7 mouse cellular contexts compared by ENCODE assay signal in genomic region chr2:144009551-144010281, GRCm38 (mm10). TPM values are rescaled to one million over a fixed set of nuclear protein-coding genes. Genes with fewer than 3 reads are reported as not detected.
DNase-seq lines count a peak whose midpoint lies in the region; ATAC-seq and TF ChIP-seq lines count a peak whose summit lies in the region.

No protein-coding gene starts in this region.

- H3K4me1 ChIP-seq in CH12.LX (ENCODE audit: control insufficient read depth in 1 of 2, insufficient read depth in 2 of 2): peaks cover 5 to 47% of the 10 kb centered on the region in 2 experiments; a peak in 2 of 4 replicates
- H3K4me1 ChIP-seq in heart, embryonic 13.5 days: peaks cover 53% of the 10 kb centered on the region
- H3K4me1 ChIP-seq in kidney, embryonic 15.5 days: peaks cover 57% of the 10 kb centered on the region
- H3K4me1 ChIP-seq in lung, postnatal 0 days (ENCODE audit: insufficient read depth, low read depth, low read length): peaks cover 20% of the 10 kb centered on the region; the same call in 1 of the 2 replicates

- peaks cover 24% of the 10 kb centered on the region for H3K79me2 ChIP-seq in CH12.LX (replicated peaks; ENCODE audit: control insufficient read depth, extremely low read depth, insufficient read depth, poor library complexity, severe bottlenecking)

- H3K4me2 ChIP-seq in CH12.LX (ENCODE audit: insufficient read depth, low read depth, poor library complexity, severe bottlenecking): peak overlapping the region; percentile 52
- H3K4me2 ChIP-seq in heart, embryonic 13.5 days: peak overlapping the region; percentile 82
- H3K4me2 ChIP-seq in kidney, embryonic 15.5 days: peak overlapping the region; percentile 65
- H3K4me2 ChIP-seq in lung, postnatal 0 days (replicated peaks; ENCODE audit: low read depth, low read length): peak overlapping the region; percentile 65

- WGBS in heart, embryonic 13.5 days: 2% methylated on average over 30 of the region's 30 CpGs
- 1% methylated on average over 29 of the region's 30 CpGs for WGBS in kidney, embryonic 15.5 days
- WGBS in lung, postnatal 0 days: under 1% methylated on average over 30 of the region's 30 CpGs

- in situ Hi-C loops in CH12.LX (cut with MboI; ENCODE audit: low pct_ligation_motif_present, low pct_unique_long_range_greater_than_20kb, low sequenced_read_pairs): loop anchor here (10.0 kb wide), 2 partner anchors 105 to 205 kb away; no protein-coding TSS in a partner anchor

- peaks cover 0 to 31% of the 10 kb centered on the region in 2 experiments for H3K36me3 ChIP-seq in CH12.LX (replicated peaks in 1 of 2; ENCODE audit: control insufficient read depth in 1 of 2, insufficient read depth in 1 of 2, low read length in 1 of 2)
- H3K36me3 ChIP-seq in heart, embryonic 13.5 days: peaks cover 17% of the 10 kb centered on the region
- 0 out of 2 replicates have a peak, but pooled peaks cover 10% of the 10 kb centered on the region for H3K36me3 ChIP-seq in kidney, embryonic 15.5 days
- H3K36me3 ChIP-seq in lung, postnatal 0 days (ENCODE audit: insufficient read depth, low read length): no peaks in the 10 kb centered on the region

- ATAC-seq in heart, embryonic 13.5 days (ENCODE audit: extremely low read depth, insufficient number of reproducible peaks, low FRiP score, low TSS enrichment): no peak
- ATAC-seq in kidney, embryonic 15.5 days (replicated peaks; ENCODE audit: low FRiP score): peak; percentile 17
- peak; percentile 0; the same call in 1 of the 2 replicates for ATAC-seq in lung, postnatal 0 days

- dilution Hi-C loops in CH12.LX (cut with MboI; ENCODE audit: extremely low pct_ligation_motif_present, extremely low pct_unique_long_range_greater_than_20kb, low sequenced_read_pairs): no loop called here

- H3K27ac ChIP-seq in CH12.LX (ENCODE audit: insufficient read depth, low read depth): peak overlapping the region; percentile 86
- H3K27ac ChIP-seq in heart, embryonic 13.5 days (replicated peaks): peak overlapping the region; percentile 97
- H3K27ac ChIP-seq in kidney, embryonic 15.5 days: peak overlapping the region; percentile 97
- peak overlapping the region; percentile 98 for H3K27ac ChIP-seq in lung, postnatal 0 days (ENCODE audit: low read length)

- TF ChIP-seq EP300 in CH12.LX (IDR thresholded peaks at IDR 0.05; ENCODE audit: low read length): no peak
- TF ChIP-seq EP300 in lung, postnatal 0 days (IDR thresholded peaks at IDR 0.05): peak; percentile 71; the same call in 1 of the 2 replicates

- no peaks in the 10 kb centered on the region for H3K9me3 ChIP-seq in CH12.LX (replicated peaks; ENCODE audit: low read length)
- no peaks in the 10 kb centered on the region for H3K9me3 ChIP-seq in heart, embryonic 13.5 days
- no peaks in the 10 kb centered on the region for H3K9me3 ChIP-seq in kidney, embryonic 15.5 days (replicated peaks)
- no peaks in the 10 kb centered on the region for H3K9me3 ChIP-seq in lung, postnatal 0 days (ENCODE audit: low read length)

- no peak for TF ChIP-seq CTCF in CH12.LX (conservative IDR thresholded peaks at IDR 0.05 in 1 of 2, IDR thresholded peaks at IDR 0.05 in 1 of 2; ENCODE audit: low read depth in 2 of 2, low read length in 2 of 2)
- TF ChIP-seq CTCF in lung, postnatal 0 days (IDR thresholded peaks at IDR 0.05): no peak

- H3K9ac ChIP-seq in CH12.LX (ENCODE audit: insufficient read depth, low read depth): peak overlapping the region; percentile 84
- H3K9ac ChIP-seq in heart, embryonic 13.5 days: peak overlapping the region; percentile 98
- H3K9ac ChIP-seq in kidney, embryonic 15.5 days: peak overlapping the region; percentile 92
- H3K9ac ChIP-seq in lung, postnatal 0 days (replicated peaks; ENCODE audit: low read depth): peak overlapping the region; percentile 84

- no peak for TF ChIP-seq RAD21 in CH12.LX (IDR thresholded peaks at IDR 0.05; ENCODE audit: low read depth, low read length)

- H3K4me3 ChIP-seq in CH12.LX (replicated peaks in 1 of 3; ENCODE audit: low read depth in 2 of 3, low read length in 2 of 3, poor library complexity in 1 of 3): peak overlapping the region; percentile 64 to 91 (median 85)
- H3K4me3 ChIP-seq in heart, embryonic 13.5 days: peak overlapping the region; percentile 99
- peak overlapping the region; percentile 93 for H3K4me3 ChIP-seq in kidney, embryonic 15.5 days (replicated peaks)
- peak overlapping the region; percentile 96 for H3K4me3 ChIP-seq in lung, postnatal 0 days (ENCODE audit: low read depth, low read length)

- peaks cover 5% of the 10 kb centered on the region for H3K27me3 ChIP-seq in CH12.LX (replicated peaks)
- no peaks in the 10 kb centered on the region for H3K27me3 ChIP-seq in heart, embryonic 13.5 days (replicated peaks)
- H3K27me3 ChIP-seq in kidney, embryonic 15.5 days: no peaks in the 10 kb centered on the region
- H3K27me3 ChIP-seq in lung, postnatal 0 days (replicated peaks; ENCODE audit: insufficient read depth, low read length): no peaks in the 10 kb centered on the region

- no peak; the same call in 1 of the 2 replicates for TF ChIP-seq POLR2A in CH12.LX (IDR thresholded peaks at IDR 0.05; ENCODE audit: low read depth, low read length)

- peak; percentile 56 for DNase-seq in CH12.LX (ENCODE audit: extremely low read depth)
- DNase-seq in NIH3T3 (ENCODE audit: low read depth): peak; percentile 53
- peak; percentile 5 for DNase-seq in embryo, embryonic 11.5 days (ENCODE audit: low read depth, low spot score)
- peak; percentile 82 for DNase-seq in lung, postnatal 0 days (ENCODE audit: low spot score)
- peak; percentile 33 for DNase-seq in ovary, postnatal 14 days (ENCODE audit: low spot score)

TF ChIP-seq in CH12.LX, 34 proteins besides CTCF, POLR2A, EP300 and RAD21 (continues in another document):
- no peak for TF ChIP-seq E2F4 (IDR thresholded peaks at IDR 0.05; ENCODE audit: insufficient replicate concordance, low read depth, low read length)
- no peak for TF ChIP-seq ETS1 (conservative IDR thresholded peaks at IDR 0.05; ENCODE audit: low read depth, low read length)
- TF ChIP-seq JUN (IDR thresholded peaks at IDR 0.05; ENCODE audit: insufficient read depth, low read depth, low read length): no peak
- TF ChIP-seq USF1 (IDR thresholded peaks at IDR 0.05; ENCODE audit: low read depth, low read length): no peak
- TF ChIP-seq BHLHE40 (IDR thresholded peaks at IDR 0.05; ENCODE audit: low read depth, low read length): peak; percentile 83
- peak; percentile 53; the same call in 1 of the 2 replicates for TF ChIP-seq MYC (IDR thresholded peaks at IDR 0.05; ENCODE audit: low read depth, low read length)
- 0 out of 2 replicates have a peak, but pooled peaks have one; percentile 5 for TF ChIP-seq SIN3A (IDR thresholded peaks at IDR 0.05; ENCODE audit: low read length)
- no peak for TF ChIP-seq IRF4 (IDR thresholded peaks at IDR 0.05; ENCODE audit: low read depth, low read length)
- no peak for TF ChIP-seq JUND (conservative IDR thresholded peaks at IDR 0.05; ENCODE audit: low read depth, low read length)
- no peak for TF ChIP-seq MEF2A (IDR thresholded peaks at IDR 0.05; ENCODE audit: borderline replicate concordance, low read depth, low read length)
- no peak for TF ChIP-seq RCOR1 (conservative IDR thresholded peaks at IDR 0.05; ENCODE audit: low read depth, low read length)
- no peak for TF ChIP-seq MAZ (IDR thresholded peaks at IDR 0.05; ENCODE audit: low read depth, low read length)
- peak; percentile 74 for TF ChIP-seq UBTF (IDR thresholded peaks at IDR 0.05; ENCODE audit: low read depth, low read length)
- TF ChIP-seq TCF12 (IDR thresholded peaks at IDR 0.05; ENCODE audit: low read depth, low read length): no peak
- no peak for TF ChIP-seq SMC3 (IDR thresholded peaks at IDR 0.05; ENCODE audit: low read depth, low read length)
- peak; percentile 47; the same call in 1 of the 2 replicates for TF ChIP-seq MXI1 (IDR thresholded peaks at IDR 0.05; ENCODE audit: low read depth, low read length)
- TF ChIP-seq PAX5 (IDR thresholded peaks at IDR 0.05; ENCODE audit: low read length): no peak
- TF ChIP-seq NELFE (IDR thresholded peaks at IDR 0.05; ENCODE audit: low read depth, low read length): no peak
- TF ChIP-seq ZMIZ1 (IDR thresholded peaks at IDR 0.05; ENCODE audit: low read depth, low read length): no peak
- no peak for TF ChIP-seq ZKSCAN1 (IDR thresholded peaks at IDR 0.05; ENCODE audit: borderline replicate concordance, low read depth, low read length)
- no peak for TF ChIP-seq POLR2AphosphoS2 (IDR thresholded peaks at IDR 0.05; ENCODE audit: low read depth, low read length)
- no peak for TF ChIP-seq TBP (conservative IDR thresholded peaks at IDR 0.05; ENCODE audit: low read depth, low read length)
- TF ChIP-seq NRF1 (IDR thresholded peaks at IDR 0.05; ENCODE audit: low read depth, low read length): no peak
- no peak for TF ChIP-seq GABPA (IDR thresholded peaks at IDR 0.05; ENCODE audit: insufficient replicate concordance, low read depth, low read length)
- TF ChIP-seq ELF1 (IDR thresholded peaks at IDR 0.05; ENCODE audit: low read depth, low read length): peak; percentile 35; the same call in 1 of the 2 replicates
- no peak for TF ChIP-seq ZC3H11A (IDR thresholded peaks at IDR 0.05; ENCODE audit: low read depth, low read length)
- TF ChIP-seq HCFC1 (IDR thresholded peaks at IDR 0.05; ENCODE audit: low read depth, low read length): no peak
- no peak for TF ChIP-seq CHD2 (IDR thresholded peaks at IDR 0.05; ENCODE audit: low read length)
- no peak for TF ChIP-seq ZNF384 (IDR thresholded peaks at IDR 0.05; ENCODE audit: low read depth, low read length)
- TF ChIP-seq KAT2A (IDR thresholded peaks at IDR 0.05; ENCODE audit: insufficient replicate concordance, low read length): no peak
- peak; percentile 51 for TF ChIP-seq MAX (IDR thresholded peaks at IDR 0.05; ENCODE audit: low read length)

RNA-seq across cellular contexts. Expression of gene Rrbp1, which starts 1.3 kb away (rescaled TPM):
- total RNA-seq in CH12.LX (2012; rRNA removed): 49.3 and 58.2 TPM in 2 replicates
- 41.4 and 42.4 TPM in 2 replicates for total RNA-seq in CH12.LX (2014; rRNA removed)
- 127 and 153 TPM in 2 replicates for polyA plus RNA-seq in CH12.LX (2012; ENCODE audit: insufficient read length, low read depth)
- 61.7 and 65.1 TPM in 2 replicates for polyA plus RNA-seq in heart, embryonic 13.5 days (2015; fragmentation: Nextera tagmentation; extraction: Ambion mirVana)
- polyA plus RNA-seq in kidney, embryonic 15.5 days (2015; fragmentation: Nextera tagmentation; extraction: Ambion mirVana): 78.1 and 90.8 TPM in 2 replicates
- polyA plus RNA-seq in lung, postnatal 0 days (2015; fragmentation: Nextera tagmentation; extraction: Ambion mirVana): 79.4 and 89.2 TPM in 2 replicates

RNA-seq across cellular contexts. Expression of gene Banf2, which starts 23.1 kb away (rescaled TPM):
- total RNA-seq in CH12.LX (2012; rRNA removed): not detected in 2 replicates
- not detected in 2 replicates for total RNA-seq in CH12.LX (2014; rRNA removed)
- not detected in 2 replicates for polyA plus RNA-seq in CH12.LX (2012; ENCODE audit: insufficient read length, low read depth)
- not detected in 2 replicates for polyA plus RNA-seq in heart, embryonic 13.5 days (2015; fragmentation: Nextera tagmentation; extraction: Ambion mirVana)
- not detected in 2 replicates for polyA plus RNA-seq in kidney, embryonic 15.5 days (2015; fragmentation: Nextera tagmentation; extraction: Ambion mirVana)
- not detected in 2 replicates for polyA plus RNA-seq in lung, postnatal 0 days (2015; fragmentation: Nextera tagmentation; extraction: Ambion mirVana)

Comparison
In these comparisons a context has a peak if more than half of its experiments do, and no peak if none do; other contexts are left out.
1. DNase-seq: peak in every context shown above with its lines; median percentile 82 in lung, postnatal 0 days; 56 in CH12.LX; 53 in NIH3T3; 33 in ovary, postnatal 14 days; 5 in embryo, embryonic 11.5 days.